Mouse (Mus musculus) adrenal gland, adult 2 months (tissue): ENCODE measurements around the gene Men1. TPM values are rescaled to one million over a fixed set of nuclear protein-coding genes. Genes with fewer than 3 reads are reported as not detected.
"Not testable (repeated sequence)": the region's sequence is repeated elsewhere in the genome, so short reads cannot be mapped to it uniquely, and the experiment has no call there.

Experiments used
- DNase-seq: peaks from one replicate; pipeline ENCODE4 v3.0.0; 2021
- long read RNA-seq: library from polyadenylated mRNA; stranded (forward); transcript quantifications from one replicate; pipeline ENCODE4 v2.0.0, GENCODE M21; 2021
- polyA plus RNA-seq: library from polyadenylated mRNA; depleted of rRNA; stranded (reverse); fragments of >200 nt; gene quantifications from 2 replicates; pipeline ENCODE4 v1.2.3, GENCODE M21; 2012; rRNA removed
- total RNA-seq, 2 experiments: library from RNA; stranded (reverse); gene quantifications; 2 replicates each; pipeline ENCODE4 v1.2.3; 2021

The Men1 gene
- 10 to 100 TPM; 54.6 to 54.8 TPM for total RNA-seq
- polyA plus RNA-seq = 71.1 and 71.2 TPM in 2 replicates
- long read RNA-seq, transcript Men1-201 (9 exons, 2,975 nt) = major isoform, 21 of 45 reads
- long read RNA-seq, transcript Men1-206 (10 exons, 2,652 nt) = minor isoform, 6 of 45 reads
- long read RNA-seq, transcript Men1-203 (10 exons, 2,639 nt) = minor isoform, 10 of 45 reads
- long read RNA-seq, partial matches to known transcripts = 3 of 45 reads
- long read RNA-seq, other reads (novel, unspliced or antisense) = 3 of 45 reads

- peak; percentile 95 for DNase-seq
These were observed at the start of gene Men1 for GRCm38 (mm10) chr19:6334673-6335457. Gene Men1, plus strand, starts transcription at chr19:6334979.

- no peak for DNase-seq
These were observed 49.6 kb upstream of the Men1 start for GRCm38 (mm10) chr19:6285226-6285625.

DNA sequence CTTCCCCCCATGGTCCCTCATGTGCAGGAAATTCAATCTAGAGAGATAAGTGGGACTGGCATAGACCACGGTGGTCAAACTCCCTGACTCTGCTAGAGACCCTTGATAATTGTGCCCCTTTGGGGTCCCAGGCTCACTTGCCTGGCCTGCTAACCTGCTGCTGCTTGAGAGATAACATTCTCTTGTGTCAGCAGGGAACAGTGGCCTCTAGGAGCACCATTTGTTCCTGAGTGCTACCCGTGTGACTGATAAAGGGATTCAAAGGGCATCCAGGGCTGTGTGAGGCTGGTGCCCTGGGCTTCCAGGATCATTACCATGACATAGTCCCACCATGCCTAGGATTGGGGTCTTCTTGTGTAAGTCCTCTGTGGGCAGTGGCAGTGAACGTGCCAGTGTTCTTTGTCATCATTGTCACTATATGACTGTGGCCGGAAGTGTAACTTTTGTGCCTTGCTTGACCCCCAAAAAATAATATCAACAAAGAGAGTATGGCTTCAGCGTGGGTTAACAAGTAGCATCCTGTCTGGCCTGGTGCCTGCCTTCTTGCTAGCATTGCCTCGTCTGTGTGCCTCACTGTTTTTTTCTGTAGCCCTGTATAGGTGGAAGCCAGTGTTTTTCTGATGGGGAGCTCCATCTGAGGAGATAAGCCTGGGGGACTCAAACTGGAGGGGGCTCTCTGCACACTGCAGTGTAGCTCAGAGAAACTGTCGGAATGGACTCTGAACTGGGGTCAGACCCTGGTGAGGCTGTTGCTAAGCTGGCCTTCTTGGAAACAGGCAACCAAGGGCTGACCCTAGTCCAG is 48.9 kb upstream of the Men1 start:
- no peak for DNase-seq

- no peak for DNase-seq
These were observed 48.1 kb upstream of the Men1 start for GRCm38 (mm10) chr19:6286434-6287401.

DNA sequence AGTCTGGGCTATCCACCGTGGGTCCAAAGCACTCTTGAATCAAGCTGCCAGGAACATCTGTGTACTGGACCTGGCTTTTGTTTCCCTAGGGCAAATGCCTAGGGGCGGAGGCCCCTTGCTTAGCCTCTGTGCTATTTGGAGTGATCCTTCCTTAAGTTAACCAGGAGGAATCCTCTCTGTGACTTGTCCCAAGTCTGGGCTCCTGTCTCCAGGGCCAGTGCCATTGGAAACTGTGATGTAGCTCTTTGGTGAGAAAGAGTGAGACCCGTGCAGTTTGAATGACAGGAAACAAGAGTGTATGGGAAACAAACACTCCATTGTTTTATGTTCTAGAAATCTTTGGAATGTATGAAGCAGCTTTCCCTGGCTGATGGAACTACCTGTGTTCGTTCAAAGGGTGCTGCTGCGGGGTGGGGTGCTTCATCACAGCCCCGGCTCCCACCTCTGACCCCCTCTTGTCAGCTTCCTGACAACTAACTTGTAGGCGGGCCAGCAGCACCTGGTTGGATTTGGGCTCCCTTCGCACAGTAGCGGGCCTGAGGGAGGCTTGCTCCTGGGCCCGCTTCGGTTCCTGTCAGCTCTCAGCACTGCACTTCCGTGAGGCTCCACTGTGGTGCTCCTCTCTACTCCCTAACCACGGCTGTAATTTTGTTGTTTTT is 46.4 kb upstream of the Men1 start:
- DNase-seq = no peak

GRCm38 (mm10) chr19:6289696-6290238 is 45.0 kb upstream of the Men1 start:
- DNase-seq = no peak

GRCm38 (mm10) chr19:6290720-6291116 is 44.1 kb upstream of the Men1 start:
- not testable (repeated sequence) for DNase-seq

GRCm38 (mm10) chr19:6291117-6291781 is 43.5 kb upstream of the Men1 start:
- DNase-seq = peak; percentile 54

GRCm38 (mm10) chr19:6292262-6292661 is 42.5 kb upstream of the Men1 start:
- DNase-seq = no peak

DNA sequence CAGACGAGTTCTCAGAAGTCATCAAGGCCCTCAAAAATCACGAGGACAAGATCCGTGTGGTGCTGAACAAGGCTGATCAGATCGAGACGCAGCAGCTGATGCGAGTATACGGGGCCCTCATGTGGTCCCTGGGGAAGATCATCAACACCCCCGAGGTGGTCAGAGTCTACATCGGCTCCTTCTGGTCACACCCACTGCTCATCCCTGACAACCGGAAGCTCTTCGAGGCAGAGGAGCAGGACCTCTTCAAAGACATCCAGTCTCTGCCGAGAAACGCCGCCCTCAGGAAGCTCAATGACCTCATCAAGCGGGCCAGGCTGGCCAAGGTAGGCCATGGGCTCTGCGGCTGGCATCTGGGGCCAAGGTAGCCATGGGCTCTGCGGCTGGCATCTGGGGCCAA is 40.5 kb upstream of the Men1 start:
- no peak for DNase-seq

- DNase-seq = no peak
These were observed 38.1 kb upstream of the Men1 start for GRCm38 (mm10) chr19:6296551-6297210.

GRCm38 (mm10) chr19:6297641-6298040 is 37.1 kb upstream of the Men1 start:
- DNase-seq = peak; percentile 95

DNA sequence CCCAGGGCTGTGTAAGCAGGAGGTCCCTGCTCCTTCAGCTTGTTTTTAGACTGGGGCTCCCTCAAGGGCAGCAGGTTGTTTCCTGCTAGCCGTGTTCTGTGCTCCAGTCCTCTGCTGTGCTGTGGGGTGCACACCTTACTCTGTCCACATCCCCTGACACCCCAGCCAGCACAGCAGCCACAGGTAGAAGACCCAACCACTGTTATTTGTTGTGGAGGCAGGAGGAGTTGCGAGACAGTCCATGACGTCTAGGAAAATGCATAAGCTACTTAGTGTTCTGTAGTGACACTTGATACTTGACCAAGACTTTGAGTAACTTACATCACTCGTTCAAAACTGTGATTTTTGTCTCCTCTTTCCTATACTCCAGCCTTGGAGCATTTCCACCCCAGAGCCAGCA is 35.8 kb upstream of the Men1 start:
- no peak for DNase-seq

DNA sequence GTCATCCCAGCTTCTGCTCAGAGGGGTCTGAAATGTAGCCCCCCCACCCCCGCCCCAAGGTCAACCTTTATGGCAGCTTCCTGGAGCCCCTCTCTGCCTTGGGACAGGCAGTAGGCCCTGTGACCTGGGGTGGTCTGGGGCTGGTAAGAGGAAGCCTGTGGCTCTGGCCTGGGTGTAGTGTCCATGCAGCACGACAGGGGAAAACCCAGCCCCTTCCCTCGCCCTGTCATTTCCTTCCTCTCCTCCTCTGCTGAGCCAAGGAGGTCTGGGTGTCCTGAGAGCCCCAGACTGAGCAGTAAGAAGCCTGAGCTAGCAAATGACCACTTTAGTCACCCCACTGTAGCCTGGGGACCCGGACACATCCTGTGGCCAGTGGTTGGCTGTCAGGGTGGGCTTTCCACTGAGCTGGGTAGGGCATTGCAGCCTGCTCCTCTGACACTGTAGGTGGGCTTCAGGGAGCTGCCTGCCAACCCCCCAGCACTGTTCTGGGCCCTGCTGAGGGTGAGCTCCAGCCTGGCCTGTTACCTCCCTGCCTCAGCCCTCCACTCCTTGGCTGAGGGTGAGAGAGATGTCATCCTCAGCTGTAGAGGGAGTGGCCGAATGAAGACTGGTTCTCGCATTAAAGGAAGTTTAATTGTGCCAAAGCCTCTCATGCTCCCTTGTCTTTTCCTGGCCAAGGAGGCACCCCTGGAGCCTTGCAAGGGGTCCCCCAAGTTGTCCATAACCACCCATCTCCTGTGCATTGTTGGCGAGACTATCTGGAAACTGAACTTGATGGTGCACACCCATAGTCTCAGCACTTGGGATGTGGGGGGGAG is 35.1 kb upstream of the Men1 start:
- peak; percentile 55 for DNase-seq

DNA sequence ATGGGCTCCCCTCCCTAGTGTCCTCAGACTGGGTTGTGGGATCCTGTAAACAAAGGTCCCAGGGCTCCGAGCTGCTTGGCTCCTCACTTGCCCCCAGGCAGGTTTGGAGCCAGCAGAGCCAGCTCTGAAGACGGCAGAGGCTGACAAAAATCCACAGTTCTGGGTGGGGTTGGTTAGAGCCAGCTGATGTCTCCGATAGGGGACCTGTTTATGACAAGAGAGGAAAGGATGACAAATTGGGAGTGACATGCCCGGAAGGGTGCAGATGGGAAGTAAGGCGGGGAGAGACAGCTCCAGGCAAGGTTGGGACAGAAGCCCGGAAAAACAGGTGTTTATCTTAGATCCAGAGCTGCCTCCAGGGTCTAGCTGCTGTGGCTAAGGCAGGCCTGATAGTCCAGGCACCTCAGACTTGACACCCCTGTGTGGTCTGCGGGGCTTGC is 34.4 kb upstream of the Men1 start:
- no peak for DNase-seq

DNA sequence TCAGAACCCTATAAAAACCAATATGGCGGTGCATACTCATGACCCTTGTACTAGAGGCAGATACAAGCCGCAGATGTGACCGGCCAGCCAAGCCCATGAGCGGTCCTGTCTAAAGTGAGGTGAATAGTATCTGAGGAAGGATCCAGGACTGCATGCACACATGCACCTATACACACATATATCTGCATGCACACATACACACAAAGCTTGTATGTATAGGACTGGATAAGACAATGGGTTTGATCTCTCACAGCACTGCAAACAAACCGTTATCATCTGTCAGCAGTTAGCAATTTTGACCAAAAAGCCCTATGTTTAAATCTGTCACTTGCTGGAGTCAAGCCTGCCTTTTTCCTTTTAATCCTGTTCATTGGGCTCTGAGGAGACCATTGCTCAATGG is 32.7 kb upstream of the Men1 start:
- DNase-seq = no peak

- peak; percentile 37 for DNase-seq
These were observed 32.3 kb upstream of the Men1 start for GRCm38 (mm10) chr19:6302522-6302921.

DNA sequence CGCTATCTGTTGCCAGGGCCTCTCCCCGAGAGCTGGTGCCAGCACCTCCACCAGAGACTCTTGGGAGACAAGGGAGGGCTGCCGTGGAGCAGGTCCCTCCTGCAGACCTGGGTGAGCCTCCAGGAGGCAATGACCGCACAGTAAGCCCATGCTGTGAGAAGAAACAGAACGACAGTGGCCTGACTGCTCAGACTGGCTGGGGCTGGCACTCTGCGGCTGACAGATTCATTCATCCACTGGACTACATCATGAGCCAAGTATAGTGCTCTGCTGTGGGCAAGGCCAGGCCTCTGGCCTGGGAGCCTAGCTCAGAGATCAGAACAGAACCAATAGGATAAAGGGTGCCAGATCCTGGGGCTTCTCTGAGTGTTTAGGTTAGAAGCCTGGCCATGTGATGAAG is 30.9 kb upstream of the Men1 start:
- DNase-seq = no peak
